Mouse (Mus musculus) midbrain, postnatal 0 days (tissue): Measurements from ENCODE around the gene Sin3b. TPM values are rescaled to one million over a fixed set of nuclear protein-coding genes. Genes with fewer than 3 reads are reported as not detected.
"Not testable (repeated sequence)": the region's sequence is repeated elsewhere in the genome, so short reads cannot be mapped to it uniquely, and the experiment has no call there.

Experiments used
- ATAC-seq: fragments of 200-750 bp; cut with Nextera tagmentation; 2 replicates; pipeline ENCODE4 v1.8.0; 2017; ENCODE audit warnings: moderate number of reproducible peaks, mild to moderate bottlenecking, moderate TSS enrichment, moderate library complexity; ENCODE audit not compliant: low FRiP score
- DNase-seq: peaks from one replicate; pipeline ENCODE4 v3.0.0-alpha.2; 2015; ENCODE audit warnings: low spot score
- H3K27ac ChIP-seq: fragments of 300-500 bp; sonication (generic); 2 replicates; pipeline ENCODE4 v1.5.1; 2014; ENCODE audit warnings: low read depth, mild to moderate bottlenecking, low read length, mixed read lengths
- H3K27me3 ChIP-seq: fragments of 300-500 bp; sonication (generic); 2 replicates; pipeline ENCODE4 v1.6.1; 2014; ENCODE audit warnings: low read length, control low read depth, mixed read lengths; ENCODE audit not compliant: insufficient read depth
- H3K36me3 ChIP-seq: fragments of 300-500 bp; sonication (generic); 2 replicates; pipeline ENCODE4 v1.6.1; 2014; ENCODE audit warnings: low read length, control low read depth, mixed read lengths; ENCODE audit not compliant: insufficient read depth
- H3K4me1 ChIP-seq: fragments of 300-500 bp; sonication (generic); 2 replicates; pipeline ENCODE4 v1.6.1; 2014; ENCODE audit warnings: mild to moderate bottlenecking, control low read depth, antibody characterized with exemption, low read length, mixed read lengths; ENCODE audit not compliant: insufficient read depth
- H3K4me2 ChIP-seq: fragments of 300-500 bp; sonication (generic); 2 replicates; pipeline ENCODE4 v1.6.1; 2014; ENCODE audit warnings: low read depth, mild to moderate bottlenecking, low read length, mixed read lengths; ENCODE audit not compliant: poor library complexity, severe bottlenecking
- H3K4me3 ChIP-seq: fragments of 300-500 bp; sonication (generic); 2 replicates; pipeline ENCODE4 v1.5.1; 2014; ENCODE audit warnings: low read depth, mild to moderate bottlenecking, low read length, moderate library complexity
- H3K9ac ChIP-seq: fragments of 300-500 bp; sonication (generic); replicated peaks from 2 replicates; pipeline ENCODE4 v1.6.1; 2014; ENCODE audit warnings: mild to moderate bottlenecking, low read length, moderate library complexity, mixed read lengths; ENCODE audit not compliant: poor library complexity, severe bottlenecking
- H3K9me3 ChIP-seq: fragments of 300-500 bp; sonication (generic); 2 replicates; pipeline ENCODE4 v1.6.1; 2016; ENCODE audit warnings: low read length, control low read depth
- CTCF ChIP-seq: IDR thresholded peaks from 2 replicates; pipeline ENCODE4 v1.5.1; 2016; ENCODE audit warnings: antibody characterized with exemption, mild to moderate bottlenecking
- WGBS: fragments of 180-500 bp; shearing (Covaris S2); extraction: QIAGEN DNeasy Blood & Tissue Kit; methylation state at CpG from one replicate; pipeline ENCODE4 v1.1.7; 2014; 5-methylcytosine and 5-hydroxymethylcytosine counted together
- polyA plus RNA-seq: library from polyadenylated mRNA; unstranded; fragments of >200 nt; fragmentation: Nextera tagmentation; extraction: Ambion mirVana; gene quantifications from 2 replicates; pipeline ENCODE4 v1.2.1, GENCODE M21; 2015
- total RNA-seq: library from RNA; depleted of rRNA; stranded (reverse); fragments of >200 nt; gene quantifications from 2 replicates; pipeline ENCODE4 v1.2.3, GENCODE M21; 2014

Sin3b gene
- total and polyA plus RNA-seq, 2 experiments from 2014 or later: 234 to 256 TPM

DNA sequence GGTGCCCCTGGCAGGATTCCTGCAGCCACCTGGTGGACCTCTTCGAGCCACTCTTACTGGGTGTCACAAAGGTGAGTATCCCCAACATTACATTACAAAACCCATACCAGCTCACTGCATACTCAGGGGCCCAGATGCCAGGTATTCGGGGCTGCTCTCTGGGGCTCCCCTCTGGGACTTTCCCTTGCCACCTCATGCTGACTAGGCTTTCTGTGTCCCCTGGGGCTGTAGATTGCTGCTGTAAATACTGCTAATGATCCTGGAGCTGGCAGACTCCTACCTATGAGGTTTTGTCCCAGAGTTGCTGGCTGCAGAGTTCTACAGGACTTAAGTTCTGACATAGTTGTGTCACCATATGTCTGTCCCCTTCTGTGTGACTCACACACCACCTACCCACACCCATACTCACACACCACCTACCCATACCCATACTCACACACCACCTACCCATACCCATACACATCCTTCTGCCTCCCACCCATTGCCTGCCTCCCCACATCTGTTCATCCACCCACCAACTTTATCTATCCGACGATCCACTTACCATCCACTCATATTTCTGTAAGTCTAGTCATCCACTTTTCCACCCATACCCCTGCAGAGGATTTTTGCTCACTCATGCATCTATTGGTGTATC is 40.9 kb upstream of the Sin3b start:
- WGBS: 84% methylated on average over 4 of the region's 4 CpGs
- TF ChIP-seq CTCF: no peak
- H3K9ac ChIP-seq: no peak overlapping the region

DNA sequence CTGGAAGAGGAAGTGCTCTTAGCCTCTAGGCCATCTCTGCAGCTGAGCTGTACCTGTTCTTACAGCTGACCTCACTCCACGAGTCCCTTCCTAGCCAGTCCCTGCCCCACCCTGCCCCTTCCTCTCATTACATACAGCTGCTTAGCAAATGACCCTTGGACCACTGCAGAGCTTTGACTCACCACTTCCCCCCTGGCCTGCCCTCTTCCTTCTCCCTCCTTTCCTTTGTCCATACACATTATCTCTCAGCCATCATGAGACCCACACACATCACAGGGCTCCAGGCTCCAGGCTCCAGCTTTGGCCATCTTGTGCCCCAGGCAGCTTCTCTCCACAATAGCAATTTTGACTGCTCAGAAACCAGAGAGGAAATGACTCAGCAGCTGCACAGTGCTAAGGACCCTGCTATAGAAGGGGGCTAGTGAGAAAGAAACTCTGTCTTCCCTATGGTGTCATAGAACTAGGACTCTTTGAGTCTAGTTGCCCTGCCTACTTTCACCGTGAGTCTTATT is 40.0 kb upstream of the Sin3b start:
- no peak overlapping the region for H3K4me3 ChIP-seq
- no peak overlapping the region for H3K27ac ChIP-seq
- no peaks in the 10 kb centered on the region for H3K36me3 ChIP-seq
- no peaks in the 10 kb centered on the region for H3K4me1 ChIP-seq
- no peak overlapping the region for H3K9ac ChIP-seq
- H3K27me3 ChIP-seq: no peaks in the 10 kb centered on the region
- no peaks in the 10 kb centered on the region for H3K9me3 ChIP-seq
- ATAC-seq: no peak
- no peak overlapping the region for H3K4me2 ChIP-seq
- DNase-seq: no peak
- TF ChIP-seq CTCF: no peak
- 66% methylated on average over 2 of the region's 2 CpGs for WGBS

More for the DNA sequence above, 40.9 kb upstream of the Sin3b start:
- ATAC-seq (no peak), DNase-seq (no peak)
- no peak overlapping the region for H3K4me2 ChIP-seq
- no peaks in the 10 kb centered on the region for H3K4me1 ChIP-seq
- no peak overlapping the region for H3K27ac ChIP-seq
- H3K27me3 ChIP-seq: no peaks in the 10 kb centered on the region
- H3K4me3 ChIP-seq: no peak overlapping the region
- H3K9me3 ChIP-seq: no peaks in the 10 kb centered on the region
- no peaks in the 10 kb centered on the region for H3K36me3 ChIP-seq

DNA sequence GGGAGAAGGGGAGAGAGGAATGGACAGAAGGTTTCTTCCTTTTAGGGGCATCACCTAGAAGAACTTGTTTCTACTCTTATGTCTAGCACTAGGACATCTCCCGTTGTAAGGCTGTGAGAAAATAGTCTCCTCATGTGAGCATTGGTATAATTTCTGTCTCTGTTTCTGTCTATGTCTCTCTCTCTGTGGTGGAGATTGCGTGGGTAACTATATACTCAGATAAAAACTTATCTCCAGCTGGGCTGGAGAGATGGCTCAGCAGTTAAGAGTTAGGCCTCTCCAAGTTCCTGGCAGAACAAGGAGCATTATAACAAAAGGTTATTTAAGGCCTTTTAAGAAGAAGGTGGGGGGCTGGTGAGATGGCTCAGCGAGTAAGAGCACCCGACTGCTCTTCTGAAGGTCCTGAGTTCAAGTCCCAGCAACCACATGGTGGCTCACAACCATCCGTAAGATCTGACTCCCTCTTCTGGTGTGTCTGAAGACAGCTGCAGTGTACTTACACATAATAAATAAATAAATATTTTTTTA is 39.4 kb upstream of the Sin3b start:
- DNase-seq, H3K9ac ChIP-seq, H3K27me3 ChIP-seq, ATAC-seq, H3K27ac ChIP-seq, H3K4me1 ChIP-seq, H3K36me3 ChIP-seq, H3K9me3 ChIP-seq, H3K4me2 ChIP-seq, H3K4me3 ChIP-seq: not testable (repeated sequence)
- WGBS: 89% methylated on average over 5 of the region's 5 CpGs

GRCm38 (mm10) chr8:72698349-72698926 is 24.6 kb upstream of the Sin3b start:
- ATAC-seq: peak; percentile 43
- H3K4me2 ChIP-seq: no peak overlapping the region
- H3K9me3 ChIP-seq: no peaks in the 10 kb centered on the region
- H3K9ac ChIP-seq: no peak overlapping the region
- DNase-seq: no peak
- no peak overlapping the region for H3K27ac ChIP-seq
- whole genome bisulfite sequencing: 99% methylated on average over 2 of the region's 2 CpGs
- no peak overlapping the region for H3K4me3 ChIP-seq
- H3K27me3 ChIP-seq: no peaks in the 10 kb centered on the region
- no peak for TF ChIP-seq CTCF
- H3K4me1 ChIP-seq: no peaks in the 10 kb centered on the region
- H3K36me3 ChIP-seq: no peaks in the 10 kb centered on the region

DNA sequence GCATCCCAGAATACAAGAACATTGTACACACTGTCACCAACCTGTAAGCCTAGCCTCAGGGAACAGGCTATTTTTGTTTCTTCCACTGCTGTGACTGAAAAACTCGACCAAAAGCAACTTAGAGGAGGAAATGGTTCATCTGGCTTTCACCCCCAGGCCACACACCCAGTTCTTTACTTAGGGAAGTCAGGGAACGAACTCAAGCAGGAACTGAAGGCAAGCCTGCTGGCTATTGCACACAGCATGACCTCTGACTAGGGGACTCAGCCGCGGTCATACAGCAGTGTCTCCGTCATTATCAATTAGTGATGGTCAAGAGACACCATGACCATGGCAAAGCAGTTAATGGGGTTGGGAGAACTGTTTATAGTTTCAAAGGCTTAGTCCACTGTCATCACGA is 10.5 kb upstream of the Sin3b start:
- H3K4me1 ChIP-seq: no peaks in the 10 kb centered on the region
- H3K4me2 ChIP-seq: no peak overlapping the region
- no peak overlapping the region for H3K4me3 ChIP-seq
- 24% methylated on average over 6 of the region's 6 CpGs for WGBS
- H3K9ac ChIP-seq: no peak overlapping the region
- H3K36me3 ChIP-seq: no peaks in the 10 kb centered on the region
- no peak for DNase-seq
- H3K9me3 ChIP-seq: no peaks in the 10 kb centered on the region
- H3K27me3 ChIP-seq: no peaks in the 10 kb centered on the region
- H3K27ac ChIP-seq: no peak overlapping the region
- TF ChIP-seq CTCF: no peak
- no peak for ATAC-seq

- 83% methylated on average over 5 of the region's 5 CpGs for WGBS
- Histone ChIP-seq H3K27ac (no peak overlapping the region), H3K4me2 (no peak overlapping the region), H3K9me3 (no peaks in the 10 kb centered on the region), H3K9ac (no peak overlapping the region), H3K4me1 (no peaks in the 10 kb centered on the region), H3K36me3 (no peaks in the 10 kb centered on the region), H3K27me3 (no peaks in the 10 kb centered on the region), H3K4me3 (no peak overlapping the region)
- ATAC-seq (no peak), DNase-seq (no peak)
- TF ChIP-seq CTCF: no peak
These were observed 6.5 kb upstream of the Sin3b start for GRCm38 (mm10) chr8:72716594-72716993.
